Mouse (Mus musculus): ENCODE measurements around the gene Arhgap21.

DNA sequence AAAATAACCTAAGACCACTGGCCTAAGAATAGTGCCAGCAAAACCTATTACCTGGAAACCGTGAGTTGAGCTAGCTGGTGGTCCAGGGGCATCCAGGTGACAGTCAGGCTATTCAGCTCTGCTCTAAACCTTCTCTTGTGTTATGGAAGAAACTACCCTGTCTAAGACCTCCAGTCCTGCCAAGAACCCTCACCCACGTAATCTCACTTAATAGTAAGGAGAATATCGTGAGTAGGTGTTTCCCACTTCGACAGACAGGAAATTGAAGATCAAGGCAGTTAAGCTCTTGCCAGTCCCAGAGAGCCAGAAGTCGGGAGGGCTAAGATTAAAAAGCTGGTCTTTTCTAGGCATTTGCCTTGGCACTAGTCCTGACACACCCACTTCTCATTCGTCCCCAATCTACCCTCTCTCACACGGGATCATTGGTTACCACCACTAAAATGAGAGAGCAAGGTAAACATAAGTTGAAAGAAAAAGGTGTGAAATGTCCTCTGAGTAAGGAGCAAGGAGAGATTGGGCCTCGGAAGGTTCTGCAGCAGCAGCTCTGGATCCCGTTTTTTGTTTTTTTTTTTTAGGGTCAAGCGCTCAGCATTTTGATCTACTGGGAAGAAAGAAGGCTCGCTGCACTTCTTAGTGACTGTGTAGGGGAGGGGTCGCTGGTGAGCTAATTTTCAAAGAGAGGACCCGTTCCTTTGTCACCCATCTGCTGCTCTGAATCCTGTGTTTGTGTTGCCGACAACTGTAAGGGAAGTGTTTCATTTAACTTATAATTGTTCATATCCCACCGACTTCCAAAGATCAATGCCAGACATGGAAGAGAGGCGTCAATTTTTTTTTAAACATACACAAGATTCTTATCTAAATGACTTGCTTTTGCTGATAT lies 40.8 kb upstream of the Arhgap21 start:
- TF ChIP-seq CTCF (IDR thresholded peaks at IDR 0.05; ENCODE audit: low read depth) (no peak), EP300 (IDR thresholded peaks at IDR 0.05; ENCODE audit: low read depth) (no peak)

Measured in liver, postnatal 0 days (tissue).